Mouse (Mus musculus): ENCODE measurements around the gene Ptpn3. TPM values are rescaled to one million over a fixed set of nuclear protein-coding genes. Genes with fewer than 3 reads are reported as not detected.
"Not testable (repeated sequence)": the region's sequence is repeated elsewhere in the genome, so short reads cannot be mapped to it uniquely, and the experiment has no call there.

Gene Ptpn3
- total RNA-seq, 2 experiments from 2014 or later, result 31.6 to 36.7 TPM

- intact Hi-C loops (cut with DNase I); DNase-seq (ENCODE audit: low spot score): not testable (repeated sequence)
Measured at GRCm38 (mm10) chr4:57270489-57270888, 31.1 kb downstream of the Ptpn3 start.

- no peak for DNase-seq (ENCODE audit: low spot score)
Measured at GRCm38 (mm10) chr4:57269344-57269743, 32.3 kb downstream of the Ptpn3 start.

GRCm38 (mm10) chr4:57268330-57268729 is 33.3 kb downstream of the Ptpn3 start:
- intact Hi-C loops (cut with DNase I), result no loop called here
- no peak for DNase-seq (ENCODE audit: low spot score)

More at GRCm38 (mm10) chr4:57269344-57269743, 32.3 kb downstream of the Ptpn3 start:
- intact Hi-C loops (cut with DNase I), result no loop called here

GRCm38 (mm10) chr4:57266389-57266788 is 35.2 kb downstream of the Ptpn3 start:
- no peak for DNase-seq (ENCODE audit: low spot score)
- intact Hi-C loops (cut with DNase I), result no loop called here

- intact Hi-C loops (cut with DNase I), result loop anchor here (2.0 kb wide), 1 partner anchor 57 kb away; no protein-coding TSS in a partner anchor
- no peak for DNase-seq (ENCODE audit: low spot score)
Measured at GRCm38 (mm10) chr4:57263695-57264094, 37.9 kb downstream of the Ptpn3 start.

- intact Hi-C loops (cut with DNase I), result loop anchor here (2.0 kb wide), 1 partner anchor 58 kb away; no protein-coding TSS in a partner anchor
- DNase-seq (ENCODE audit: low spot score), result no peak
Measured at GRCm38 (mm10) chr4:57263061-57263685, 38.5 kb downstream of the Ptpn3 start.

- DNase-seq (ENCODE audit: low spot score), result no peak
- intact Hi-C loops (cut with DNase I), result loop anchor here (2.0 kb wide), 1 partner anchor 58 kb away; no protein-coding TSS in a partner anchor
Measured at GRCm38 (mm10) chr4:57262451-57262850, 39.2 kb downstream of the Ptpn3 start.

- DNase-seq (ENCODE audit: low spot score), result no peak
- intact Hi-C loops (cut with DNase I), result loop anchor here (2.0 kb wide), 1 partner anchor 59 kb away; no protein-coding TSS in a partner anchor
Measured at GRCm38 (mm10) chr4:57261813-57262212, 39.8 kb downstream of the Ptpn3 start.

GRCm38 (mm10) chr4:57258159-57259035 is 43.2 kb downstream of the Ptpn3 start:
- intact Hi-C loops (cut with DNase I), result no loop called here
- no peak for DNase-seq (ENCODE audit: low spot score)

- intact Hi-C loops (cut with DNase I), result no loop called here
Measured at GRCm38 (mm10) chr4:57257409-57257808, 44.2 kb downstream of the Ptpn3 start.

GRCm38 (mm10) chr4:57256761-57257160 is 44.9 kb downstream of the Ptpn3 start:
- intact Hi-C loops (cut with DNase I), result no loop called here

More at GRCm38 (mm10) chr4:57257409-57257808, 44.2 kb downstream of the Ptpn3 start:
- no peak for DNase-seq (ENCODE audit: low spot score)

GRCm38 (mm10) chr4:57254412-57254811 is 47.2 kb downstream of the Ptpn3 start:
- intact Hi-C loops (cut with DNase I), result no loop called here
- no peak for DNase-seq (ENCODE audit: low spot score)

More at GRCm38 (mm10) chr4:57256761-57257160, 44.9 kb downstream of the Ptpn3 start:
- DNase-seq (ENCODE audit: low spot score), result no peak

GRCm38 (mm10) chr4:57250636-57251035 is 51.0 kb downstream of the Ptpn3 start:
- no peak for DNase-seq (ENCODE audit: low spot score)

GRCm38 (mm10) chr4:57249108-57249507 is 52.5 kb downstream of the Ptpn3 start:
- DNase-seq (ENCODE audit: low spot score), result no peak
- intact Hi-C loops (cut with DNase I), result no loop called here

More at GRCm38 (mm10) chr4:57250636-57251035, 51.0 kb downstream of the Ptpn3 start:
- intact Hi-C loops (cut with DNase I), result no loop called here

GRCm38 (mm10) chr4:57244874-57245273 is 56.8 kb downstream of the Ptpn3 start:
- DNase-seq (ENCODE audit: low spot score), result no peak
- intact Hi-C loops (cut with DNase I), result no loop called here

- DNase-seq (ENCODE audit: low spot score), result no peak
- intact Hi-C loops (cut with DNase I), result no loop called here
Measured at GRCm38 (mm10) chr4:57243312-57243711, 58.3 kb downstream of the Ptpn3 start.

- intact Hi-C loops (cut with DNase I), result no loop called here
- peak; percentile 26 for DNase-seq (ENCODE audit: low spot score)
Measured at GRCm38 (mm10) chr4:57240934-57241333, 60.7 kb downstream of the Ptpn3 start.

- no peak for DNase-seq (ENCODE audit: low spot score)
- intact Hi-C loops (cut with DNase I), result no loop called here
Measured at GRCm38 (mm10) chr4:57240100-57240499, 61.5 kb downstream of the Ptpn3 start.

- intact Hi-C loops (cut with DNase I), result no loop called here
- DNase-seq (ENCODE audit: low spot score), result no peak
Measured at GRCm38 (mm10) chr4:57239112-57239511, 62.5 kb downstream of the Ptpn3 start.

GRCm38 (mm10) chr4:57238118-57238517 is 63.5 kb downstream of the Ptpn3 start:
- intact Hi-C loops (cut with DNase I), result no loop called here
- DNase-seq (ENCODE audit: low spot score), result no peak

- DNase-seq (ENCODE audit: low spot score), result no peak
- intact Hi-C loops (cut with DNase I), result no loop called here
Measured at GRCm38 (mm10) chr4:57236513-57236912, 65.1 kb downstream of the Ptpn3 start.
